Mouse (Mus musculus) gastrocnemius, postnatal 4 days (tissue): Measurements from ENCODE around the gene Mia2. TPM values are rescaled to one million over a fixed set of nuclear protein-coding genes. Genes with fewer than 3 reads are reported as not detected.
A peak's percentile ranks its signal among the peaks of the same experiment; 100 is the strongest.

Source experiments
- DNase-seq, 2 experiments: peaks; one replicate each; pipeline ENCODE4 v3.0.0; 2021 to 2022; ENCODE audit warnings: low spot score in 2 of 2, mixed read lengths in 2 of 2
- total RNA-seq, 2 experiments: library from RNA; stranded (reverse); gene quantifications; 2 replicates each; pipeline ENCODE4 v1.2.3; 2021

The Mia2 gene
- total RNA-seq, 2 experiments from 2014 or later = 53.0 to 68.1 TPM

- no peak for DNase-seq
These were observed 2.1 kb upstream of the Mia2 start for GRCm38 (mm10) chr12:59093543-59093942.

GRCm38 (mm10) chr12:59104771-59105170, 9.2 kb downstream of the Mia2 start:
- no peak for DNase-seq

DNA sequence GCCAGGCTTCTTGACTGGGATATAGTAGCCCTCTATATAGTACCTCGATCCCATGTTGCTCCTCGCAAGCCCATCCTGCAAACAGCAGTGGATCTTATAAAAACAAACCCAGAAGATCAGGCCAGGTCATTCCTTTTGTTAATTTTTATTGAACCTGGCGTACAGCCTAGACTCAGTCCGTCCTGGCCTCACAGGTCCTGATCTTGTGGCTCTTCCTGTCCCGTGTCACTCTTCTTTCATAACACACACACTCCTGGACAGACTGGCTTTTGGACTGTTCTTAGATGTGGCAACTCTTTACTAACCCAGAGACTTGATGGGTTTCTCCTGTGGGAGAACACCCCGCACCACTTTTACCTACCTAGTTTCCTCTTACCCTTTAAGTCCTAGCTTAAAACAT, 10.3 kb downstream of the Mia2 start:
- DNase-seq = no peak

DNA sequence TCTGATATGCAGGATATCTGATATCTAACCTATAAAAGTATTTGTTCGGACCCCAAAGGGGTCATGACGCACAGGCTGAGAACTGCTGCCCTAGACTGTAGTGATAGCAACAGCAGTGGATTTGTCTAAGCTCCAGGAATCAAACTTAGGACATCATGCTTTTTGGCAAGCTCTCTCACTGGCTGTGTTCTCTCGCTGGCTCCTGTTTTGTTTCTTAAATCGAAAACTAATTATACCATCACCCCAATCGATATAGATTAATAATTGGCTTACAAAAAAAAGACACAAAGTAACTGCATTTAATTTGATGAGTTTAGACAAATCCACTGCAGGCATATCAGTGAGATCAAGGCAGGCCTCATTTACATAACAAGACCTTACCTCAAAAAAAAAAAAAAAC, 10.9 kb downstream of the Mia2 start:
- no peak for DNase-seq

- no peak for DNase-seq
These were observed 12.3 kb downstream of the Mia2 start for GRCm38 (mm10) chr12:59107926-59108325.

- no peak for DNase-seq
These were observed 21.6 kb downstream of the Mia2 start for GRCm38 (mm10) chr12:59117184-59117583.

DNA sequence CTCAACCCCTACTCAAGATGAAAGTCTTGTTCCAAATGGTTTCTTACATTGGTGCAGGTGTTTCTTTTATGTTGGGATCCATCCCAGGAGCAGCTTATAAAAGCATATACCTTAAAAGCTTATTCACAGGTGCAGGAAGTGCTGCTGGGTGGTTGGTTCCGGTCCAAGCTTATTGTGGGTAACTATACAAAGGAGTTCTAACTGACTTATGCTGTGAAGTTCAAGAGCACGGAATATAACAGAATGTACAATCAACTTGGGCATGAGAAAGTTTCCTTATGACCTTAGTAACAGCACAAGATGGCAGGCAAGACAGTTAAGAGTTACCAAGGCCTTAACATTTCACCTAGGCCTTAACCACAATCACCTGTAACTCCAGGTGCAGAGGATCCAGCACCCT, 29.8 kb downstream of the Mia2 start:
- DNase-seq = no peak

DNA sequence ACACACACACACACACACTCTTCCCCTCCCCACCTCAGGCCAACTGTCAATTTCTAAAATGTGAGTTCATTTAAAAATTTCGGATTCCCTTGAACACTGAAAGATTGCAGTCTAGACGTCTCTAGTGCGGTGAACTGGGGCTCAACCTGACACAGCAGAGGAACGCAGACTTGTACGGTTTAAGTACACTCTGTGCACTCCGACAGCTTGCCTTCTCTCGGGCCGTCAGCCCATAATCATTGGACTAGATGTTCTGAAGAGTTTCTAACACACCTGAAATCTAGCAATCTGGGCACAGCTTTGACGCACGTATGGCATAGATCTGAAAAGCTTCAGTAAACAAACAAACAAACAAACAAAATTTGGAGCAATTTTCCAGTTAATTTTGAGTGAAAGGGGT, 32.9 kb downstream of the Mia2 start:
- no peak for DNase-seq

DNA sequence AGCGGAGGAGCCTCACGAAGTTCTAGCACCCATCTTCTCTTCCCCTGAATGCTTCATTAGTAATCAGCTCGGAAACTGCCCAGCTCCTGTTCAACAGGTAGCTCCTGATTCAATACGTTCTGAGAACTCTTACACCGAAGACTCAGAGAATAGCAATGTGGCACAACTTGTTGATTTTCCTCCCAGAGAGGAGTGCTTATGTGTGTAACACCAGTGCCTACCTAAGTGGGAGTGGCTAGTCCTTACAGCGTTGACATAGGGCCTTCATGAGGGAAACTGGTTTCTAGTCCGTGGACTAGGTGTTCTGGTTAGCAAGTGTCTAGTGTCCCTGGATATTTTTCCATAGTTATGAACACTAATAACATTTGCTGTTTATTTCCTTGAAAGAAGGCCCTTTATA, 33.4 kb downstream of the Mia2 start:
- no peak for DNase-seq

DNA sequence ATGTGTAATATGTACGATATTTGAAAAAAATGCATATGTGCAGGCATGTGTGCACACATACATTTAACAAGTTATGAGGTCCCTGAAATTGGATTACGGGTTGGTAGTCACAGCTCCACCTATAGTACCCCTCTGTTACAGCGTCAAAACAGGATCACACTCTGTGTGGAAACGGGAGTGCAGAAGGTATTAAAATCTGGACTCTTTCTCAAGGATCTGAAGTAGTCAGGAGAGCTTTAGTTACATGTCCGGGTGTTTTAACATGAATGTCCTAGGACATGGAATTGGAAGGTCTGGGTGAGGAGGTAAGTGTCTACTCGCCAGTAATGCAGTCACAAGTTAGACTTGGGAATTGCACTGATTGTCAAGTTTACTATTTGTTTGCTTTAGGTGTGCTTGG, 34.0 kb downstream of the Mia2 start:
- no peak for DNase-seq

DNA sequence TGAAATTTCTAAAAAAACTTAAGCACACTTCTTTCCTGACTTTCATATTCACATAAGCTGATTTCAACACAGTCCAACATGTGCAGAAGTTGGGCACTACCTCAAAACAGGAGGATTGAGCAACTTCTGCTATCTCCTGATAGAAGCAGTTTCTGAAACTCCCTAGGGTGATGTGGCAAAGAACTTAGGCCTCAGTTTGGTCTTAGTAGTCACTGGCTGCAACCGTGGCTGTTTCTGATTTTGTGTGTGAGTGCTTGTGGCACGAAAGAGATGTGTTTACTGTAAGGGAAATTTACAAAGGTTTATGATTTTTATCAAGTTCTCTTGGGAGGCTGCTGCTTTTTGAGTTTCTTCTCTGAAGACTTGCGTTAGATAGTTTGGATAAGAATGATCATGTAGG, 34.6 kb downstream of the Mia2 start:
- DNase-seq = no peak

DNA sequence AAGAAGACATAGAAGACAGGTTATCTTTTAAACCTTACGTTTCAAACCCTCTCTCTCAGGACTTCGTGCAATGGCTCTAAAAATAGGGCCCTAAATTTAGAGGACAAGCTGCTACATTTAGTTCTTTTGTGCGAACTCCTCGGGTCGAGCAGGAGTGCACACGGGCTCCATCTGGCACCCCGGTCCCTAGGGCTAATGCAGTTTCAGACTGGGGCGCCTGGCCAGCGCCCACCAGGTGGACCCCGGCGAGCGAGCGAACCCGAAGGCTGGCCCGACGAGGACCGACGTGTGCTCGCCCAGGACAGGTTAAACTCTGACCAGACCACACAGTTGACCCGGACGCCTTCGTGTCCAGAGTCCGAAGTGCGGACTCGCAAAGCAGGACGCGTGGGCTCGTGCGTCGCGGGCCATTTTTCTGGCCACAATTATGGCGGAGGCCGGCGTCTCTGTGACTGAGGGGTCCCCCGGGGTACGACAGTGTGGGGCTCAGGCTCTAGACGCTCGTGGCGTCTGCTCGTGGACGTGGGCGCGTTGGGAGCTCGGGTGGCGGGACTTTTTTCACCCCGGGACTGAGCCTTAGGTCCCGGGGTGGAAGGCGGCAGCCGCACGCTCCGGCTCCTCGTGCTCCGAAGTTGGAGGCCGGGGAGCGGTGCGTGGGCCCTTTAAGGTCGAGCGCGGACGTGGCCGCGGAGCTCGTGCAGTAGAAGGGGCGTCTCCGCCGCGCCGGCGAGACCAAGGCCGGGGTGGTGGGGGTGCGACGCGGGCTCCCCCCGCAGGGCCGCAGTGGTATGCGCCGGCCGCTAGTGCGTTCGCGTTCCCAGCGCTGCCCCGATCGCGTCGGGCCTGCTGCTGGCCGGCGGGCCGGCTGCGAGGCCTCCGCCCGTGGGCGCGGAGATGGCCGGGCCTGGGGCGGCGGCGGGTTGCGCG, 35.3 kb downstream of the Mia2 start:
- DNase-seq = peak; percentile 88 to 93

DNA sequence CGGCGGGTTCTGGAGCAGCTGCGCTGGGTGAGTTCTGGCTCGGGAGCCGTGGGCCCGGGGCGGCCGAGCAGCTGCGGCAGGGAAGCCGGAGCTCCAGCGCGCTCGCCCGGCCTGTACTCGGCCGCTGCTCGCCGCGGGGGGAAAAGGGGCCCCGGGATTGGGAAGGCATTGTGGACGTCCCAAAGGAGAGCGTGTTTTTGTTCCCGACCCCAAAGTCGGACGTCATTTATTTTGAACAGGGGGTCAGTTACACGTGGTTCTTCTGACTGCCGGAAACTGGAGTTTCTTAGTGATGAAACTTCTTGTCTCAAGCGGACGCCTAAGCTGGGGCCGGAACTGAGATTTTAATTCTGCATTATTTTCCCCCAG, 36.0 kb downstream of the Mia2 start:
- DNase-seq = no peak

DNA sequence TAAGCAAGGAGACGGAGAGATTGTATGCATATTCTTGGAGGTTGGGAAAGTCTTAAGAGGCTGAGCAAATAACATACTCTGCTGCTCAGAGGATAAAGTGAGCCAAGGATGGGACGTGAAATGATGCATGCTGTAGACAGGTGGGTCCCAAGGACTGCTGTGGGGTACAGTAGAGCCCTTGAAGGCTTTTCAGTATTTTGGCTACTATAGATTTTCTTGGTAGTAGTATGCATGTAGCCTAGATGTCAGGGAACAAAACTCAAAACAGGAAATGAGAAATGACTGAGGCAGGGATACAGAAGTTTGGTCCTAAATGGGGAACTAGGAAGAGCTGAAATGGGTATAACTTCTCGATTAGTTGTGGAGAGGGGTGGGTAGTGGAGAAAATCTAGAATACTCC, 36.9 kb downstream of the Mia2 start:
- no peak for DNase-seq

GRCm38 (mm10) chr12:59132940-59133339, 37.3 kb downstream of the Mia2 start:
- DNase-seq = no peak

DNA sequence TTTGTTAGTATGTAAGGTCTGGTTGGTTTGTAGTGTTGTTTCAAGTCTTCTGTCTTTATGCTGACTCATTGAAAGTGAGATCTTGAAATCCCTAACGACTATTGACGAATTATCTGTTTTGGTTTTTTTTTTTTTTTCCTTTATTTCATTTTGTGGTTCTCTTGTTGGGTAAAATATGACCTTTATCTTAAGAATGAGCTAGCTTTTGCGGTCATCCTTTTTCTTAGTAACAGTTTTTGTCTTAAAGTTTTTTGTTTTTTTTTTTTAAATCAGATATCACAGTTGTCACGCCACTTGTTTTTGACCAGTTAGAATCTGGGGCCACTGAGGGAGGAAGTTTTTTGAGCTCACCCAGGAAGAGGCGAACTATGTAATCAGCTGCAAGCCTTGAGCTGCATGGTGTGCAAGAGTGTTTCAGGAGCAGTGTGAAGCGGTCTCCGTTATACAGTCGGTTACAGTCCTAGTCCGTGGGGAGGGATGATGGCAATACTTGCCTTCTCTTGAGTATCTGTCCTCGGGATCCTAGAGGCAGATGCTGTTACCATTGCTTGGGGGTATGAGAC, 37.9 kb downstream of the Mia2 start:
- no peak for DNase-seq

DNA sequence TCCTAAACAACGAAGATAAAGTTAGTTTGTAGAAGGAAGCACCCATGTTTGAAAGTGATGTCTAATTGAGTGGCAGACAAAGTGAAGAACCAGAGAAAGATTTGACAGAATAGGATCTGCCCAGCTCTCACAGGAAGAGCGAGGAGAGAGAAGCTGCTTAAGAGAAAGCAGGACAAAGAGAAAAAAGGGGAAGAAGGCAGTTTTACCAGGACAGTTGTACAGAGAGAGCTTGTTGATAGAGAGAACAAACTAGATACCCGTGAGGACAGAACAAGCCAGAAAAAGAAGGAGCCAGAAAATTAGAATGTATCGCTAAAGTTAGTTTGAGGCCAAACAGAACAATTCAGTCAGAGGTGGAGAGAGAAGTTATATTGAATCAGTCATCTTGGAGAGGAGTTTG, 39.5 kb downstream of the Mia2 start:
- no peak for DNase-seq

GRCm38 (mm10) chr12:59135533-59136300, 40.1 kb downstream of the Mia2 start:
- DNase-seq = no peak

DNA sequence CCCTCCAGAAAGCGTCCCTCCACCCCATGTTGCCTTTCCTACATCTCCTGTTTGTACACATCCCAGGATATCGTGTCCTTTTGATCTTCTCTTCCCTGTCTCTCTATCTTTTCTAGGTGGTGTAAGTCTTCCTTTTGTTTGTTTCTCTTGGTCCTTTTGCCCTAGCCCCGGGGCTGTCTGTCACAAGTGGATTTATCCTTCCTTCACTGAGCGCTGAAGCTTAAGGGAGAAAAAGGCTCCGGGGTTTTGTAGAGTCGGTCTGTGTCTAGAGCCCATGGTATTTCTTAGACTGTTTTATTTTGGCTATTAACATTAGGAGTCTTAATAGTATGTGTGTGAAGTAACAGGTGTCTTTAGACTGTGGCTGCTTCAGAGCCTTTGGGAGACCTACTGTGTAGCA, 41.4 kb downstream of the Mia2 start:
- no peak for DNase-seq

- no peak for DNase-seq
These were observed 43.8 kb downstream of the Mia2 start for GRCm38 (mm10) chr12:59139372-59139771.

- no peak for DNase-seq
These were observed 49.5 kb downstream of the Mia2 start for GRCm38 (mm10) chr12:59145130-59145529.

GRCm38 (mm10) chr12:59149691-59150090, 54.1 kb downstream of the Mia2 start:
- no peak for DNase-seq
